Mouse (Mus musculus) lung, embryonic 16.5 days (tissue): ENCODE results near the gene Dctd. TPM values are rescaled to one million over a fixed set of nuclear protein-coding genes. Genes with fewer than 3 reads are reported as not detected.
A peak's percentile ranks its signal among the peaks of the same experiment; 100 is the strongest.

Experiments
- ATAC-seq: fragments of 200-750 bp; cut with Nextera tagmentation; 2 replicates; pipeline ENCODE4 v1.8.0; 2017; ENCODE audit warnings: low read depth, mild to moderate bottlenecking, moderate library complexity
- H3K27ac ChIP-seq: fragments of 300-500 bp; sonication (generic); 2 replicates; pipeline ENCODE4 v1.5.1; 2014; ENCODE audit warnings: mild to moderate bottlenecking, control low read depth, low read length
- H3K27me3 ChIP-seq: fragments of 300-500 bp; sonication (generic); 2 replicates; pipeline ENCODE4 v1.6.1; 2014; ENCODE audit warnings: low read depth, low read length, mixed read lengths; ENCODE audit not compliant: control insufficient read depth, insufficient read depth
- H3K36me3 ChIP-seq: fragments of 300-500 bp; sonication (generic); 2 replicates; pipeline ENCODE4 v1.6.1; 2014; ENCODE audit warnings: low read length; ENCODE audit not compliant: control insufficient read depth, insufficient read depth
- H3K4me1 ChIP-seq: fragments of 300-500 bp; sonication (generic); replicated peaks from 2 replicates; pipeline ENCODE4 v1.6.1; 2014; ENCODE audit warnings: low read length, mixed read lengths; ENCODE audit not compliant: control insufficient read depth, insufficient read depth
- H3K4me2 ChIP-seq: fragments of 300-500 bp; sonication (generic); 2 replicates; pipeline ENCODE4 v1.6.1; 2014; ENCODE audit warnings: low read depth, low read length, control low read depth
- H3K4me3 ChIP-seq: fragments of 300-500 bp; sonication (generic); 2 replicates; pipeline ENCODE4 v1.5.1; 2014; ENCODE audit warnings: mild to moderate bottlenecking, low read length, control low read depth
- H3K9ac ChIP-seq: fragments of 300-500 bp; sonication (generic); 2 replicates; pipeline ENCODE4 v1.6.1; 2014; ENCODE audit warnings: low read length, control low read depth
- H3K9me3 ChIP-seq: fragments of 300-500 bp; sonication (generic); 2 replicates; pipeline ENCODE4 v1.6.1; 2016; ENCODE audit warnings: low read length; ENCODE audit not compliant: control insufficient read depth
- WGBS: fragments of 180-500 bp; shearing (Covaris S2); extraction: QIAGEN DNeasy Blood & Tissue Kit; methylation state at CpG from one replicate; pipeline ENCODE4 v1.1.7; 2014; 5-methylcytosine and 5-hydroxymethylcytosine counted together
- polyA plus RNA-seq: library from polyadenylated mRNA; unstranded; fragments of >200 nt; fragmentation: Nextera tagmentation; extraction: Ambion mirVana; gene quantifications from 2 replicates; pipeline ENCODE4 v1.2.1, GENCODE M21; 2015

Gene Dctd
- polyA plus RNA-seq, 1 experiment from 2014 or later: 16.3 TPM

DNA sequence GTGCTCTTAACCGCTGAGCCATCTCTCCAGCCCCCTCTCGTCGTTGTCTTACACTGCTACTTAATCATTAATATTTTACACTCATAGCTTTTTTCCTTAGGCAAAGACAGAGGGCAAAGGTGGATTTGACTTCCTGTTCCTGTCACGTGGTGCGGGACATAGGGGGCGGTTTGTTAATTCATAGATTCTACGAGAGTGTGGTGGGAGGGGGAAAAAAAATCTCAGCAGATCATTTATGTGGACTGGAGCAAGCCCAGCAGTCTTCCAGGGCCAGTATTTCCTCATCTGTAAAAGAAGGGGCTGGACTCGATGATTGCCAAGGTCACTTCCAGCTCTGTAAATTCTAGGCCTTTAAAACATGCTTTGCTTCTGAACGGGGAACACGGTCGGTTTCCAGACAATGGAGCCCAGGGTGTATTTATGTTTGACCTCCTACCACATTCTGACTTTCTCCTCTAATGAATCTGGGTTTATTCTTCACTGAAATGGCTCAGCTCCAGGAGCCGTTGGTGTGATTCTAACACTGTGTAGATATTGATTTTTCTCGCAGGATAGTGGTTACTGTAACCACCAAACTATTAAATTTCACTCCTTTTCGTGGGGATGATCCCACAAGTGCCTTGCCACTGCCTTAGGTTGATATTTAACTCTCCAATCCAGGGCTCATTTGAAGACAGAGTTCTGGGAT, 1.4 kb downstream of the Dctd start:
- H3K4me3 ChIP-seq: no peak overlapping the region
- no peaks in the 10 kb centered on the region for H3K36me3 ChIP-seq
- no peak overlapping the region for H3K9ac ChIP-seq
- H3K4me2 ChIP-seq: no peak overlapping the region
- WGBS: 50% methylated on average over 14 of the region's 14 CpGs
- H3K9me3 ChIP-seq: no peaks in the 10 kb centered on the region; the same call in 1 of the 2 replicates
- peaks cover 6% of the 10 kb centered on the region; the same call in 1 of the 2 replicates for H3K4me1 ChIP-seq
- no peak overlapping the region for H3K27ac ChIP-seq
- ATAC-seq: peak; percentile 37
- no peaks in the 10 kb centered on the region for H3K27me3 ChIP-seq

DNA sequence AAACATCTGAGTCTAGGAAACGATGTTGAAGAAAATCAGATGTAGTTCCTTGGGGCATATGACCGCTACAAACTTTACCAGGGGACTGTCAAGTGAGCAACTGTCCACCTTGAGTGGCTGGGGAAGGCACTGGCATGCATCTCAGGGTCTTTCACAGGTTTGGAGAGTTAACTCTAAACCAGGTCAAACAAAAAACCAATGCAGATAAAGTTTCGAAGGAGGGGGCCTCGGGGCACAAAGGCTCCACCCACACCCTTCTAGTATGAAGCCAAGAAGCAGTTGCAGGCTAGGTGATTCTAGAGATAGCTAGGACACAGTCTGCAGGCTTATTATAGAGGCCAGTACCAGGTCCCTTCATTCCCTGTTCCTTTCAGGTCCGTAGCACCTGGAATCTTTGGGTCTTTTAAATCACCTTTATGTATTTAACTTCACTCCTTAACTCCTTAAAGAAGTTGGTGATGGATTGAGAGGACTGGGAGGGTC, 10.5 kb downstream of the Dctd start:
- Histone ChIP-seq H3K27ac (no peak overlapping the region), H3K9ac (peak overlapping the region; percentile 78)

DNA sequence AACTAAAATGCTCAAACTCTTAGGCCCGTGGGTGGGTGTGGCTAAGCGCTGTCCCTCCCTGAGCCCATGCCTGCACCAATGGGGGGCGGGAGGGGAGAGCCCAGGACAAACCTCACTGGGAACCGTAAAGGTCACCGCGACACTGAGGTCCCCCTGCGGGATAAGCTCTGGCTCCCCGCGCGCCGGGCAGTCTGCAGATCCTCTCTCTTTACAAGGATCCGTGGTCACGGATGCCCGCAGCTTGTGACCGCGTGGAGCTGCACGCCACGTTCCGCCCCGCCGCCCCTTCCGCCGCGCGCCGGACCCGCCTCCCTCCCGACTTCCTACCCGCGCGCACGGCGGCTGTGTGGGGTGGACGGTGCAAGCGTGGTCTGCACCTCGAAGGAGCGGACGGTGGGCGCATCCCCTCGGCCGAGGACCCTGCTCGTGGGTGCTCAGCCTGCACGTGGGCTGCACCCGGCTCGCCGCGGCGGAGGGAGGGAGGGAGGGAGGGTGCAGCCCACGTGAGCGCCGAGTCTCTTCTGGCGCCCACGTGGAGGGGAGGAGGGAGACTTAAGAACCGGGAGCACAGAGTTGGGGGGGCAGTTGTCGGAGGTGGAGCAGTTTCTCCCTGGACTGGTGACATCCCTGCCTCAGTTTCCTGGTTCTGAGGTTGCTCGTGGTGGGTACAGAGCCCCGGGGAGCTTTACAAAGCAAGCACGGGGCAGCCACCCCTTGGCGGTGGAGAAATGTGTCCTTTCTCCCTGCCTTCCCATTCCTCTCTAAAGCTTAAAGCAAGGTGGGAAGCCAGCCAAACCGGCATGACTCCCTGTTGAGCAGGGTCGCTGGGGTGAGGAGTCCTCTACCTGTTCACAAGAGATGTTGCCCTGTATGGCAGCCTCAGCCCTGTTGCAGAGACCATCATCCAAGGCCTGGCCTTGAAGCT, 11.2 kb downstream of the Dctd start:
- H3K27me3 ChIP-seq: no peaks in the 10 kb centered on the region
- under 1% methylated on average over 61 of the region's 61 CpGs for WGBS
- no peak overlapping the region for H3K27ac ChIP-seq

More for the DNA sequence above, 10.5 kb downstream of the Dctd start:
- Histone ChIP-seq H3K4me2 (peak overlapping the region; percentile 77), H3K9me3 (no peaks in the 10 kb centered on the region; the same call in 1 of the 2 replicates), H3K36me3 (no peaks in the 10 kb centered on the region), H3K27me3 (no peaks in the 10 kb centered on the region), H3K4me3 (peak overlapping the region; percentile 66), H3K4me1 (peaks cover 10% of the 10 kb centered on the region)
- 10% methylated on average over 5 of the region's 5 CpGs for WGBS
- peak; percentile 52 for ATAC-seq

DNA sequence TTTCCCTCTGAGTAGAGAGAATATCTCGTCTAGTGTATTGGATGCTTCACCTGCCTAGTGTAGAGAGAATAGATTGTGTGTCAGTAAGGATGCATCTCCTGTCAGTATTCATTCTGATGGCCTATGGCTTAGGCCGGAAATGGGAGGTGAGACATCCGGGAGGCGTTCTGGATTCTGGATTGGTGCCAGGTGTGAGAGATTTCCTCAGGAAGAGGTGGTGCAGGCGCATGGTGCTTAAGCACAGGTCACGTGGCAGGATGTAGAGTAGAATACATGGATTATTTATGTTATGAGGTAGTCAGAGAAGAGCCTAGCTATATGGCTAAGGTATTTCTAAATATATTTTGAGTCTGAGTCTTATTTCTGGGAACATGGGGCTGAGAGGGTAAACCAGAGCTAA, 15.7 kb downstream of the Dctd start:
- H3K9ac ChIP-seq: no peak overlapping the region
- peaks cover 10% of the 10 kb centered on the region for H3K36me3 ChIP-seq
- ATAC-seq: no peak
- WGBS: 50% methylated on average over 6 of the region's 6 CpGs
- H3K27ac ChIP-seq: no peak overlapping the region
- no peaks in the 10 kb centered on the region for H3K27me3 ChIP-seq
- H3K4me1 ChIP-seq: peaks cover 5% of the 10 kb centered on the region
- H3K4me2 ChIP-seq: no peak overlapping the region
- 0 out of 2 replicates have a peak, but pooled peaks cover 3% of the 10 kb centered on the region for H3K9me3 ChIP-seq
- no peak overlapping the region for H3K4me3 ChIP-seq

More for the DNA sequence above, 11.2 kb downstream of the Dctd start:
- Histone ChIP-seq H3K36me3 (no peaks in the 10 kb centered on the region), H3K9me3 (no peaks in the 10 kb centered on the region), H3K4me1 (peaks cover 10% of the 10 kb centered on the region), H3K4me3 (peak overlapping the region; percentile 66), H3K9ac (peak overlapping the region; percentile 78), H3K4me2 (peak overlapping the region; percentile 77)
- peak; percentile 95 for ATAC-seq

DNA sequence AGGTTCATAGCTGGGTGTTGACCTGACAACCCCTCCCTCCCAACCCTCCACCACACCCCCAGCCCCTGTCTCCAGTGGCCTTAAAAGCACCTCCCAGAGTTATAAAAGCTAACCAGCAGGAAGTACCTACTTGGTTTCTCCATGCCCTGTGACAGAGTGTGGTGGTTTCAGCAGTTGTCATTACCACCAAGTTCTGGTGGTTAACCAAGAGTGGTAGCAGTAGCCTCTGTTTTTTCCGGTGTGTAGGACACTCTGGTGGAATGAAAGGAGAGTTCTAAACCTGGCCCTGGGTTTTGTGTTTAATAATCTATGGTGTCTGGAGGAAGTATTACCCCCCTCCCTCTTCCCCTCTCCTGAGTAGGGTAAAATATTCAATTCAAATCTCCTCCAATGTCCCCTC, 24.1 kb downstream of the Dctd start:
- peaks cover 7% of the 10 kb centered on the region for H3K36me3 ChIP-seq
- H3K9me3 ChIP-seq: 0 out of 2 replicates have a peak, but pooled peaks cover 3% of the 10 kb centered on the region
- H3K27me3 ChIP-seq: no peaks in the 10 kb centered on the region
- ATAC-seq: no peak
- H3K4me3 ChIP-seq: no peak overlapping the region
- no peak overlapping the region for H3K9ac ChIP-seq
- H3K4me2 ChIP-seq: no peak overlapping the region
- 79% methylated on average over 1 of the region's 1 CpGs for WGBS
- H3K27ac ChIP-seq: no peak overlapping the region
- no peaks in the 10 kb centered on the region for H3K4me1 ChIP-seq

DNA sequence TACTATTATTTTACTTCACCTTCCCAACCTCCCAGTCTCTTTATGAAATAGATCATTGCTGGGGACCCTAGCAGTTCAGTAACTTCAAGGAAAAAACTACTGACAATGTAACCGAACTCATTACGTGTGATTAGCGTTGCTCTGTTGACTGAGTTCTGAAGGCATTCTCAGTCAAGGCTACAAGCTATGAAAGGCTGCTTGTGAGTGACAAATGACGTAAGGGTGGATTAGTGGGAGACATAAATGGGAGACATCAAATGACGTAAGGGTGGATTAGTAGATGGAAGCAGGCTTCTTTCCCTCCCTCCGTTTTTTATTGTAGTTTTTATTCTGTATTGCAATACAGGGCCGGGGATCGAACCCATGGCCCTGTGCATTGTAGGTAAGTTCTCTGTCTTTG, 26.0 kb downstream of the Dctd start:
- no peaks in the 10 kb centered on the region for H3K9me3 ChIP-seq
- H3K9ac ChIP-seq: no peak overlapping the region
- H3K27ac ChIP-seq: no peak overlapping the region
- 90% methylated on average over 8 of the region's 8 CpGs for WGBS
- H3K27me3 ChIP-seq: no peaks in the 10 kb centered on the region
- no peaks in the 10 kb centered on the region for H3K4me1 ChIP-seq
- H3K36me3 ChIP-seq: no peaks in the 10 kb centered on the region
- H3K4me3 ChIP-seq: no peak overlapping the region
- H3K4me2 ChIP-seq: no peak overlapping the region
- ATAC-seq: no peak

DNA sequence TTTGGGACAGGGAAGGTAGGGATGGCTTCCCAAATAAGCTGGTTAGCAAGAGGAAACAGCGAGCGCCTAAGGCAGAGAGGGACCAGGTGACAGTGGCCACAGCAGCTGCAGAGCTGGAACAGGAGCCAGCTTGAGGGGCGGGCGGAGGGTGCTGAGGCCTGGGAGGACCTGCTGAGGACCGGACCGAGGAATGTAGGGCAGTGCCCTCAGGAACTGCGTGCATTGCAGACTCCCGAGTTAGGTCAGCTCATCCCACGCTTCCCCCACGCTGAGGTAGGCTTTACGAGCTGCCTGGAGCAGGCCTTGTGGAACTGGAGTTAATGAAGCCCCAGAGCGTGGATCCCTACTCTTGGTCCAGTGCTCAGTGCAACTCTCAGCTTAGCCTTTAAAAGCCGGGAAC, 28.1 kb downstream of the Dctd start:
- WGBS: 84% methylated on average over 13 of the region's 13 CpGs
- no peaks in the 10 kb centered on the region for H3K4me1 ChIP-seq
- H3K27ac ChIP-seq: no peak overlapping the region
- no peak overlapping the region for H3K4me2 ChIP-seq
- no peaks in the 10 kb centered on the region for H3K36me3 ChIP-seq
- ATAC-seq: no peak
- H3K9me3 ChIP-seq: no peaks in the 10 kb centered on the region
- H3K4me3 ChIP-seq: no peak overlapping the region
- H3K9ac ChIP-seq: no peak overlapping the region
- H3K27me3 ChIP-seq: no peaks in the 10 kb centered on the region

DNA sequence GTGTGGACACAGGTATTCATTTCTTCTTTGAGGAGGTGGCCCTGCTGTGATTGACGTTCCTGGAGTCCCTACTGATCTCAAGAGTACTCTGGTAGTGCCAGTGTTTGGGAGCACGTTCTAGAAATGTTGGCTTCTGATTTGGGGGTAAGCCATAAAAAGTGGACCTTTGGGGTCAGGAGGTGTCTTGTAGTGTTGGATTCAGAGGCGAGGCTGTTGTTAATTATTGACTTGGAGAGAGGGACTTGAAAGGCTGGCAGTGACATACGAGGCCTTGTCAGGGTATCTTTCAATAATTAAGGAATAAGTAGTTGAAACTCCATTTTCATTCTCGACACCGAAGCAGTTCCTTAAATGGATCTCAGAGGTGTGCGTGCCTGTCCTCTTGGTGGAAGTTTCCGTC, 31.4 kb downstream of the Dctd start:
- no peaks in the 10 kb centered on the region for H3K36me3 ChIP-seq
- no peak for ATAC-seq

DNA sequence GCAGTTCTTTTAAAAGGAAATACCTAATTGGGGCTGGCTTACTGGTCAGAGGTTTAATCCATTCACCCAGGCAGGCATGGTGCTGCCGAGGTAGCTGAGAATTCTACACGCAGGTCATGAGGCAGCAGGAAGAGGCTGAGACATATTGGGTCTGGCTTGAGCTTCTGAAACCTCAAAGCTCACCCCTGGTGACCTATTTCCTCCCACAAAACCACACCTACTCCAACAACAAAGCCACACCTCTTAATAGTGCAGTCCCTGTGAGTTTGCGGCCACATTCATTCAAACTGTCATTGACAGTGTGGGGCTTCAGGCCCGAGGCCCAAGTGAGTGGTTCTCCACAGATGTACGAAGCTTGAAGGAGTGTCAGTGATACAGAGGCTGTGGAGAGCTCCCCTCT, 34.4 kb downstream of the Dctd start:
- Histone ChIP-seq H3K27me3 (no peaks in the 10 kb centered on the region), H3K36me3 (no peaks in the 10 kb centered on the region)
- 74% methylated on average over 5 of the region's 5 CpGs for WGBS

More for the DNA sequence above, 31.4 kb downstream of the Dctd start:
- Histone ChIP-seq H3K27me3 (no peaks in the 10 kb centered on the region), H3K4me2 (no peak overlapping the region), H3K9ac (no peak overlapping the region), H3K4me1 (no peaks in the 10 kb centered on the region), H3K4me3 (no peak overlapping the region), H3K27ac (no peak overlapping the region), H3K9me3 (no peaks in the 10 kb centered on the region)
- 66% methylated on average over 8 of the region's 8 CpGs for WGBS

More for the DNA sequence above, 34.4 kb downstream of the Dctd start:
- no peak for ATAC-seq
- Histone ChIP-seq H3K4me1 (no peaks in the 10 kb centered on the region), H3K4me2 (no peak overlapping the region), H3K9ac (no peak overlapping the region), H3K27ac (no peak overlapping the region), H3K9me3 (no peaks in the 10 kb centered on the region), H3K4me3 (no peak overlapping the region)
